Mouse (Mus musculus): ENCODE data around the gene Myo7a. TPM values are rescaled to one million over a fixed set of nuclear protein-coding genes. Genes with fewer than 3 reads are reported as not detected.

Myo7a gene
- polyA plus RNA-seq, 1 experiment from 2014 or later = 8.4 TPM

DNA sequence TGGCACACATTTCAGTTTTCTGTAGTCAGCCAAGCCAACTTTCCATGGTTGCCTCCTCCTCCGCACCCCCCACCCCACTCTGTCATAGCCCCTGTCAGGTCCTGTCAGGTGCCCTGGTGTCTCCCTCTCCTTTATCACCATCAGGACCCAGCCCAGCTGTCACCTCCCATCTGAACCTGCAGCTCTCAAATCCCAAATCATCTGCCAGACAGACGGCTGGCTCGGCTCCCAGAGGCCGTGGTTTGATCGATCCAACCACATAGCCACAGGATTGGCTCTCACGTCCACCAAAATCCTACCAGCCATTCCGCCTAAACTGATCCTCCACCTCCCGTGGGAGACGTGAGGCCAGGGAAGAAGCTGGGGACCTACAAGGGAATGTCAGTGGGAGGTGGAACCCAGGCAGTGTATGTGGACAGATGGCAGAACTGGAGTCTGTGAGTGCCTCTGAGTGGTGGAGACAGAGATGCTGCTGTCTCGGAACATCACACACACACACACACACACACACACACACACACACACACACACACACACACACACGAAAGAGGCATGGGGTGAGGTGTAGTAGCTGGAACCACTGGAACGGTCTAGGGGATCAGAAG is 26.6 kb upstream of the Myo7a start:
- Histone ChIP-seq H3K4me3 (ENCODE audit: low read depth, low read length) (no peak overlapping the region), H3K27me3 (replicated peaks; ENCODE audit: insufficient read depth, low read length) (no peaks in the 10 kb centered on the region), H3K36me3 (ENCODE audit: insufficient read depth, low read length) (no peaks in the 10 kb centered on the region), H3K4me1 (ENCODE audit: insufficient read depth, low read depth, low read length) (no peaks in the 10 kb centered on the region), H3K9me3 (ENCODE audit: low read length) (no peaks in the 10 kb centered on the region), H3K27ac (ENCODE audit: low read length) (no peak overlapping the region), H3K9ac (replicated peaks; ENCODE audit: low read depth) (no peak overlapping the region), H3K4me2 (replicated peaks; ENCODE audit: low read depth, low read length) (no peak overlapping the region)
- DNase-seq (ENCODE audit: low spot score) (no peak), ATAC-seq (no peak)
- TF ChIP-seq CTCF (IDR thresholded peaks at IDR 0.05) (no peak), EP300 (IDR thresholded peaks at IDR 0.05) (no peak)
- WGBS = 71% methylated on average over 11 of the region's 12 CpGs

DNA sequence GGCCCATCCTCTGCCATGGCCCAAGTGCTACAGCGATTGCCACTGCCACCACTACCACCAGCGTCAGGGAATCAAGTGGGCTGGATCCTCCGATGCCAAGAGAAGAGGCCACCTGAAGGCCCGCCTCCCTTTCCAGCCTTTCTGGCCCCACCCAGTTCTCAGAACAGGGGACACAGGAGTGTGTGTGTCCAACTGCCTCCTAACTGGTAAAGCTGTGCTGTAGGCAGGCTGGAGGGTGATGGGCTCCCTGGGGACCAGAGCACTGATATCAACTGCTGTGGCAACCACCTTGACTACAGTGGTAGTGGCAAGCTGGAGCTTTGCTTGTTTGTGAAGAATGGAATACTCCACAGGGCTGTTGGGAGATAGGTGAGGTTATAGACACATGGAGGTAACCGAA is 26.1 kb upstream of the Myo7a start, which contains the start of gene Omp:
TSS of gene Omp (minus strand) at position 101 of the 400 bp plus-strand sequence.
- H3K4me1 ChIP-seq (ENCODE audit: insufficient read depth, low read depth, low read length) = no peaks in the 10 kb centered on the region
- H3K27me3 ChIP-seq (replicated peaks; ENCODE audit: insufficient read depth, low read length) = no peaks in the 10 kb centered on the region
- no peaks in the 10 kb centered on the region for H3K36me3 ChIP-seq (ENCODE audit: insufficient read depth, low read length)
- no peak for TF ChIP-seq CTCF (IDR thresholded peaks at IDR 0.05)
- no peak for TF ChIP-seq EP300 (IDR thresholded peaks at IDR 0.05)
- H3K9me3 ChIP-seq (ENCODE audit: low read length) = no peaks in the 10 kb centered on the region
- no peak within 1 kb of the TSS for H3K4me3 ChIP-seq (ENCODE audit: low read depth, low read length)
- WGBS = 80% methylated on average over 5 of the region's 5 CpGs
- H3K4me2 ChIP-seq (replicated peaks; ENCODE audit: low read depth, low read length) = no peak within 1 kb of the TSS
- ATAC-seq = no peak
- H3K27ac ChIP-seq (ENCODE audit: low read length) = no peak within 1 kb of the TSS
- no peak within 1 kb of the TSS for H3K9ac ChIP-seq (replicated peaks; ENCODE audit: low read depth)
- DNase-seq (ENCODE audit: low spot score) = no peak

DNA sequence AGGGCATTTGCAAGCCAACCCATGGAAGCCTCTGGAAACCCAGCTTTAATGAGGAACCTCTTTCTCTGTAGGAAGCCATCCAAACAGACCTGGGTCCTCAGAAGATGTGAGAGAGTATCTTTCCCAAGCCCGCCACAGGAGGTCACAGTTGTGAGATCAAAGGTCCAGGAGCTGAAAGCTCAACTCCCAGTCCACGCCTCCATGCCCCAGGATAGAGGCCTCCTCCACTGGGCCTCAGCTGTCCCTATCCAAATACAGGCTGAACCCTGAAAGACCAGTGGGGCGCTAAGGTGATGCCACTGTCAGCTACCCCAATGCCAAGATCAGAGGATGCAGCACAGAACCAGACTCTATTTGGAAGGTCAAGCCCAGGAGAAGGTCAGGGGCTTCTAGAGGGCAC is 23.3 kb upstream of the Myo7a start:
- 88% methylated on average over 3 of the region's 3 CpGs for WGBS
- no peak overlapping the region for H3K27ac ChIP-seq (ENCODE audit: low read length)
- no peak overlapping the region for H3K4me3 ChIP-seq (ENCODE audit: low read depth, low read length)
- H3K4me2 ChIP-seq (replicated peaks; ENCODE audit: low read depth, low read length) = no peak overlapping the region
- no peaks in the 10 kb centered on the region for H3K4me1 ChIP-seq (ENCODE audit: insufficient read depth, low read depth, low read length)
- no peaks in the 10 kb centered on the region for H3K27me3 ChIP-seq (replicated peaks; ENCODE audit: insufficient read depth, low read length)
- no peak overlapping the region for H3K9ac ChIP-seq (replicated peaks; ENCODE audit: low read depth)
- H3K9me3 ChIP-seq (ENCODE audit: low read length) = no peaks in the 10 kb centered on the region
- no peak for TF ChIP-seq EP300 (IDR thresholded peaks at IDR 0.05)
- TF ChIP-seq CTCF (IDR thresholded peaks at IDR 0.05) = no peak
- ATAC-seq (no peak), DNase-seq (ENCODE audit: low spot score) (no peak)
- no peaks in the 10 kb centered on the region for H3K36me3 ChIP-seq (ENCODE audit: insufficient read depth, low read length)

- H3K4me2 ChIP-seq (replicated peaks; ENCODE audit: low read depth, low read length) = no peak overlapping the region
- no peak overlapping the region for H3K4me3 ChIP-seq (ENCODE audit: low read depth, low read length)
- 73% methylated on average over 8 of the region's 8 CpGs for WGBS
- H3K36me3 ChIP-seq (ENCODE audit: insufficient read depth, low read length) = no peaks in the 10 kb centered on the region
- TF ChIP-seq EP300 (IDR thresholded peaks at IDR 0.05) (no peak), CTCF (IDR thresholded peaks at IDR 0.05) (no peak)
- ATAC-seq = no peak
- H3K27me3 ChIP-seq (replicated peaks; ENCODE audit: insufficient read depth, low read length) = no peaks in the 10 kb centered on the region
- no peaks in the 10 kb centered on the region for H3K4me1 ChIP-seq (ENCODE audit: insufficient read depth, low read depth, low read length)
- no peaks in the 10 kb centered on the region for H3K9me3 ChIP-seq (ENCODE audit: low read length)
- no peak overlapping the region for H3K9ac ChIP-seq (replicated peaks; ENCODE audit: low read depth)
- H3K27ac ChIP-seq (ENCODE audit: low read length) = no peak overlapping the region
- no peak for DNase-seq (ENCODE audit: low spot score)
Observed at GRCm38 (mm10) chr7:98142247-98142646, 22.9 kb upstream of the Myo7a start.

DNA sequence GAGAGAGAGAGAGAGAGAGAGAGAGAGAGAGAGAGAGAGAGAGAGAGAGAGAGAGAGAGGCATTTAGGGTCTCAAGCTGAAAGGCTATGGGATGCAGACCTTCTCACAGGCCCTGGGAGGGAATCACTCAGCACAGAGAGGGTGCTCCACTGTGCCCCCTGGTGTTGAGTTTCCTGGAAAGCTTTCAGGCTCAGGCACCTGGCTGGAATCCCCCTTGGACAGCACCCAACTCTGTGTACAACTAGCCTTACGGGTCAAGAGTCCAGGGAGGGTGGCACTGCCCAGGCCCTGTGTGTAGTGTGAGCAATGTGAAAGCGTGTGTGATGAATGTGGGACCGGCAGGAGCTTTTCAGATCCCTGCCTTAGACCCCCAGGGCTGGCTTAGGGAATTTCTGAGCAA is 21.9 kb upstream of the Myo7a start:
- H3K4me2 ChIP-seq (replicated peaks; ENCODE audit: low read depth, low read length) = no peak overlapping the region
- H3K4me3 ChIP-seq (ENCODE audit: low read depth, low read length) = no peak overlapping the region
- H3K9ac ChIP-seq (replicated peaks; ENCODE audit: low read depth) = no peak overlapping the region
- peak; percentile 37; the same call in 1 of the 2 replicates for ATAC-seq
- TF ChIP-seq EP300 (IDR thresholded peaks at IDR 0.05) = no peak
- peak; percentile 52 for TF ChIP-seq CTCF (IDR thresholded peaks at IDR 0.05)
- peak; percentile 22 for DNase-seq (ENCODE audit: low spot score)
- H3K36me3 ChIP-seq (ENCODE audit: insufficient read depth, low read length) = no peaks in the 10 kb centered on the region
- no peaks in the 10 kb centered on the region for H3K9me3 ChIP-seq (ENCODE audit: low read length)
- no peaks in the 10 kb centered on the region for H3K27me3 ChIP-seq (replicated peaks; ENCODE audit: insufficient read depth, low read length)
- H3K4me1 ChIP-seq (ENCODE audit: insufficient read depth, low read depth, low read length) = no peaks in the 10 kb centered on the region
- WGBS = 58% methylated on average over 3 of the region's 3 CpGs
- no peak overlapping the region for H3K27ac ChIP-seq (ENCODE audit: low read length)

DNA sequence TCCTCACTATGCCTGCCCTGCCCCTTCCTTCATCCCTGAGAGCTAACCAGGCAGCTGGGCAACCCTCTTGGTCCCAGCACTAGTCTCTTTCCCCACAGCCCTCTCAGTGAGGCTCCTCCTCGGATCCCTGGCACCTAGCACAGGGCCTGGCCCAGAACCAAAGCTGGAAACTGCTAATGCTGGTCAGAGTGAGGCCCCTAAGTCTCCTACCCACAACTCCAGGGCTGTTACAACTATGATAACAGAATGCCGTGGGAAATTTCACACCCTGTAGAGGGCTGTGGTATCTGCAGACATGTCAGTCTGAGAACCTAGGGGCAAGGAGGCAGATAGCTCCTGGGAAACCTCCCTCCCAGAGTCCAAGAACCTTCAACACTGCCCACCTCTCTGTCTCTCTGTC is 21.3 kb upstream of the Myo7a start:
- H3K27me3 ChIP-seq (replicated peaks; ENCODE audit: insufficient read depth, low read length) = no peaks in the 10 kb centered on the region
- ATAC-seq = no peak
- H3K9ac ChIP-seq (replicated peaks; ENCODE audit: low read depth) = no peak overlapping the region
- H3K4me2 ChIP-seq (replicated peaks; ENCODE audit: low read depth, low read length) = no peak overlapping the region
- no peaks in the 10 kb centered on the region for H3K36me3 ChIP-seq (ENCODE audit: insufficient read depth, low read length)
- H3K4me1 ChIP-seq (ENCODE audit: insufficient read depth, low read depth, low read length) = no peaks in the 10 kb centered on the region
- TF ChIP-seq CTCF (IDR thresholded peaks at IDR 0.05) (no peak), EP300 (IDR thresholded peaks at IDR 0.05) (no peak)
- H3K27ac ChIP-seq (ENCODE audit: low read length) = no peak overlapping the region
- H3K9me3 ChIP-seq (ENCODE audit: low read length) = no peaks in the 10 kb centered on the region
- no peak overlapping the region for H3K4me3 ChIP-seq (ENCODE audit: low read depth, low read length)
- no peak for DNase-seq (ENCODE audit: low spot score)
- WGBS = 43% methylated on average over 2 of the region's 2 CpGs

DNA sequence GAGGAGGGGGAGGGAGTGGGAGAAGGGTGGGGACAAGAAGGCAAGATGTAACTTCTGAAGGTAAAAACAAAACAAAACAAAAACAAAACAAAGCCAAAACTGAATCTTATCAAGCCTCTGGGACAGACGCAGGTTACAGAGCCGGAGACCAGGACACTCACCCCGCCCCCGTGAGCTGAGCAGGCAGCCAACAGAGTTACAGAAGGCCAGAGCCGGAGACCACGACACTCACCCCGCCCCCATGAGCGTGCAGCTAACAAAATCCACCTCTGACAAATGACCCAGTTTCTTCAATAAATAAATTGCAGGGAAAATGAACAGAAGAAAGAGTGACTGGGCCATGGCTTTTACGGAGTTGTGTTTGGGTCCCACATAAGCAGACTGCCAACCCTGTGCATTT is 19.9 kb upstream of the Myo7a start:
- Histone ChIP-seq H3K27me3 (replicated peaks; ENCODE audit: insufficient read depth, low read length) (no peaks in the 10 kb centered on the region), H3K4me1 (ENCODE audit: insufficient read depth, low read depth, low read length) (no peaks in the 10 kb centered on the region), H3K9me3 (ENCODE audit: low read length) (no peaks in the 10 kb centered on the region), H3K4me3 (ENCODE audit: low read depth, low read length) (no peak overlapping the region), H3K4me2 (replicated peaks; ENCODE audit: low read depth, low read length) (no peak overlapping the region), H3K27ac (ENCODE audit: low read length) (no peak overlapping the region), H3K9ac (replicated peaks; ENCODE audit: low read depth) (no peak overlapping the region), H3K36me3 (ENCODE audit: insufficient read depth, low read length) (no peaks in the 10 kb centered on the region)
- no peak for TF ChIP-seq EP300 (IDR thresholded peaks at IDR 0.05)
- TF ChIP-seq CTCF (IDR thresholded peaks at IDR 0.05) = no peak
- WGBS = 26% methylated on average over 9 of the region's 9 CpGs
- no peak for DNase-seq (ENCODE audit: low spot score)
- ATAC-seq = no peak

All from lung, postnatal 0 days (tissue).